Mouse (Mus musculus) liver, adult (tissue): ENCODE measurements around the gene Slc35e3.

Experiments
- GATA4 ChIP-seq: IDR thresholded peaks from 2 replicates; pipeline ENCODE4 v1.6.1; 2014; ENCODE audit warnings: mild to moderate bottlenecking, low read length; ENCODE audit not compliant: insufficient replicate concordance

The Slc35e3 gene

DNA sequence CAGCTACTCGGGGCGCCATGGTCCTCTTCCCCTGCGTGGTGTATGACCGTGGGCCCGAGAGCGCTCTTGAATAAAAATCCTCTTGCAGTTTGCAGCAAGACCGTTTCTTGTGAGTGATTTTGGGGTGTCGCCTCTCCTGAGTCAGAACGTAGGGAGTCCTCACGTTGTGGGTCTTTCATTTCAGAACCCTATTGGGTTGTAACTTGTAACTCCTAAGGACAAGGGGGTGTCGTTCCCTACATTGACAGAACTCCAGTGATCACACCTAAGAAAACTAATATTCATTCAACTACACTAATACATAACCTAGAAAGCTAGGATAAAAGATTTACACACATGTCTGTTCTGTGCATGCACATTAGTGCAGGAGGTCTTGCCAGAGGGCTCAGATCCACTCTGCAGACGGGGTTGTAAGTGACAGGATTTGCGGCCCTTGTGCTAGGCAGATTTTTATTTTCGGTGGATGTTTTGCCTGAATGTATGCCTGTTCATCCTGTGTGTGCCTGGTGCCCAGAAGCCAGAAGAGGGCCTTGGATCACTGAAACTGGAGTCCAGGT lies 3.7 kb upstream of the Slc35e3 start:
- TF ChIP-seq GATA4 = no peak

DNA sequence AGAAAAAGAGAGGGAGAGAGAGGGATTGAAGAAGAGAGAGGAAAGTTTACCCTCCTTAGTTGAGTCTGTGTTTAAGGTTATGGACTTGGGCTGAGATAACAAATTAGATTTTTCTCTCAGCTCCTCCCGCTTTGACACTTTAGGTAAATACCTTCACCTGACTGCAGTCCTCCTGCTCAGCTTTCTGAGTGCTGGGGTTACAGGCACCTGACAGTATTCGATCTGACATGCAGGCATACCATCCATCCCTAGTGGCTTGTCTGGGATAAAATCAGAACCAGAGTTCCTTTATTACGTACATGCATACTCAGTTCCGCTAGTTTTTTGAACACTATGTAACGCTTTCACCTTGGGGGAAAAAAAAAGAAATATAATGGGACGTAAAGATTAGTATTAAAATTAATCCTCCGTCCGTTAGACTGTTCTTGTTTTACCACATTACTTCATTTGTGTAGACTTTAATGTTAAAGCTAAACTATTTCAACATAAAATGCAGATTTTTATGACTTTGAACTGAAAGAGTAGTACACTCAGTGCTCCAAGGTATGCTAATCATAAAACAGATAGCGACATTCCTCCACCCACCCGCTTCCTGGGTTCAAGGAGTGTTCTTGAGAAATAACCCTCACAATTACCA lies 3.0 kb upstream of the Slc35e3 start:
- TF ChIP-seq GATA4 = no peak

- TF ChIP-seq GATA4 = no peak
These were observed 2.3 kb upstream of the Slc35e3 start for GRCm38 (mm10) chr10:117748276-117749049.

DNA sequence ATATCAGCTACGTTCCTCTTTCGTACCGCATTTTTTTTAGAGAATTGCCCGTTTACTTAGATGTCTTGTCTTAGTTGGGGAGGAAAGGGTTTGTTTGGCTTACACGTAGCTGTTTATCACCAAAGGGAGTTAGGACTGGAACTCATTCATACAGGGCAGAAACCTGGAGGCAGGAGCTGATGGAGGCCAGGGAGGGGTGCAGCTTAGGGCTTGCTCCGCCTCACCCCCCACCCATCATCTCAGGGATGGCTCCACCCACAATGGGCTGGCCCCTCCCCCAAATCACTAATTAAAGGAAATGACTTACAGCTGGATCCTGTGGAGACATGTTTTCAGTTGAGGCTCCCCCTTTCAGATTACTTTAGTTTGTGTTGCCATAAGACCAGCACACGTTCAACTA lies 1.5 kb upstream of the Slc35e3 start:
- no peak for TF ChIP-seq GATA4

DNA sequence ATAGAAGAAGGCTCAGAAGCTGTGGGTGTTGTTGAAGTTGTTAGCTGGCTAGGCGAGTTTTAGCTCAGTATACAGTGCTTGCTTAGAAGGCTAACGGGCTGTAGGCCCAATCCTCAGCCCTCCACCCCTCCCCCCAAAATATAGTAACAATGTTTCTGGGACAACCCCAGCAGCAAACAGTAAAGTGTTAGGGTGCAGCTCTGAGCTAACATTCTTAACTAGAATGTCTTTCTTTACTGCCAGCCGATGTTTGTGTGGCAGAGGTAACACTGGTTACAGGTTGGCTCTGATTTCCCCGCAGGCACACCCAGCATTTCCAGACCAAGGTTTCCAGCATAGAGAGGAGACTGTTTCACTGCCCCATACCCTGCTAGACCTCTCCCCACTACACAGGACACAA lies 2.2 kb downstream of the Slc35e3 start:
- no peak for TF ChIP-seq GATA4

DNA sequence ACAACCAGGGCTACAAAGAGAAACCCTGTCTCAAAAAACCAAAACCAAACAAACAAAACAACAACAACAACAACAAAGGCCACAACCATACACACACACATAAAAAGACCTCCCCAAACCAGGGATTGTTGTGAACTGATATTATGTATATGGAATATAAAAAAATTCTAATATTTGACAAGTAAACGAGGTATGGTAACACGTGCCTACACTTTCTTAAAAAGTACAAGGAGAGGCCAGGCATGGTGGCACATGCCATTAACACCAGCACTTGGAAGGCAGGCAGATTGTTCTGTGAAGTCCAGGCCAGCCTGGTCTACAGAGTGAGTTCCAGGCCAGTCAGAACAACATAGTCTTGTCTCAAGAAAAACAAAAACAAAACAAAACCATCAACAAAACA lies 3.0 kb downstream of the Slc35e3 start:
- no peak for TF ChIP-seq GATA4

- no peak for TF ChIP-seq GATA4
These were observed 3.5 kb downstream of the Slc35e3 start for GRCm38 (mm10) chr10:117742618-117743017.

GRCm38 (mm10) chr10:117741698-117742475 lies 4.3 kb downstream of the Slc35e3 start:
- TF ChIP-seq GATA4 = no peak

- no peak for TF ChIP-seq GATA4
These were observed 5.2 kb downstream of the Slc35e3 start for GRCm38 (mm10) chr10:117740921-117741320.

- no peak for TF ChIP-seq GATA4
These were observed 6.0 kb downstream of the Slc35e3 start for GRCm38 (mm10) chr10:117740171-117740570.

GRCm38 (mm10) chr10:117739648-117739948 lies 6.6 kb downstream of the Slc35e3 start:
- no peak for TF ChIP-seq GATA4

DNA sequence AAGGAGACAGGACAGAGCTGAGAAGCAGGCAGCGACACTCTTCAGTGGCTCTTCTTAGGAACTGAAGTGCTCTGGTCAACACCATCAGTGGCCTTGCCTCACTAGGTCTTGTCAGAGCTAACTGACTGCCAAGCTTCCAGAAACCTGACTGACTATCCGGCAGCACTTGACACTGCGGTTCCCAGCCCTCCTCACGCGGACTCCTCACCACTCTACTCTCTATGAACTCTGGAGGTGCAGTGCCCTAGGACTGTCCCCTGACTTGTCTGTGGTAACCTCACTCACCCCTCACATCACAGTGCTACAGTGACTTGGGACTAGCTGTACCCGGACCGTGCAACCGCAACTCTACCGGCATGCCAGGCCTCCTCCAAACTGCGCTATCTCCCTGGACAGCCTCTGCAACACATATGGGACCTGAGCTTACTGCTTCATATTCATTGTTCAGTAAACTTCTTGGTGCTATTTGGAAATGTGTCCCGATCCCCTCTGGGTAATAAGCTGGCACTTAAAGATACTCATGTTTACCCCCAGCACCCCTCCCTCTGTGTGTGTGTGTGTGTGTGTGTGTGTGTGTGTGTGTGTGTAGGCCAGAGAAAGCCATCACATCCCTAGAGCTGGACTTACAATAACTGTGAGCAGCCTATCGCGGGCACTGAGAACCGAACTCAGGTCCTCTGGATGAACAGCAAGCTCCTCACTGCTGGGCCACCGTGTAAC lies 7.1 kb downstream of the Slc35e3 start:
- TF ChIP-seq GATA4 = no peak

GRCm38 (mm10) chr10:117738140-117738921 lies 7.8 kb downstream of the Slc35e3 start:
- no peak for TF ChIP-seq GATA4

DNA sequence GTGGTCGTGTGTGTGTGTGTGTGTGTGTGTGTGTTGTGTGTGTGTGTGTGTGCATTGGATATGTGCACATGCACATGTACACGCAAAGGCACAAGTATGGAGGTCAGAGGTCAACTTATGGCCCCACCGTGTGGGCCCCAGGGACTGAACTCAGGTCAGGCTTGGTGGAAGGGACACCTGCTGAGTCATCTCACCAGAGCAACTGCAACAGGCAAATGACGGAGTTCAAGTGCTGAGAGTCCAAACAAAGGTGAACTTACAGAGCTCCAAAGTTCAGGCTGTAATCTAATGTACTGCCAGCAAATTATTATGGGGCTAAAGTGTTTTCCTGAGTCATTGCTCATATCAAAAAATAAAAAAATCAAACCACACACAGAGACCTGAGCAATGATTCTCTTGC lies 9.1 kb downstream of the Slc35e3 start:
- no peak for TF ChIP-seq GATA4

DNA sequence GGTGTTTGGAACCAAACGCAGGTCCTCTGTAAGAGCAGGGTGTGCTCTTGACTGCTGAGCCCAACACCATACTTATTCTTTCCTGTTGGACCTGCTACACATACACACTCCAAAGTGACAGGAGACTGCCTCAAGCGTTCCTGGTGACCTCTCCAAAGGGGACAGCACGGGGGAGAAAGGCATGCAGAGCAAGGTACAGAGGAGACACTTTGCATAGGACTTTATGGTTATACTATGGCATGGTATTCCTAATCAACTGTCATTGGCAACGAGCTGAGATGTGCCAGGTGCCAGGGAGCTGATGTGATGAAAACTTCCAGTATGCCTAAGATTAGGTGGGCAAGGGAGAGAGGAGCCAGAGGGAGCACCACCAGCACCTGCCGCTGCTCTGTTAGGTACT lies 9.6 kb downstream of the Slc35e3 start:
- no peak for TF ChIP-seq GATA4

DNA sequence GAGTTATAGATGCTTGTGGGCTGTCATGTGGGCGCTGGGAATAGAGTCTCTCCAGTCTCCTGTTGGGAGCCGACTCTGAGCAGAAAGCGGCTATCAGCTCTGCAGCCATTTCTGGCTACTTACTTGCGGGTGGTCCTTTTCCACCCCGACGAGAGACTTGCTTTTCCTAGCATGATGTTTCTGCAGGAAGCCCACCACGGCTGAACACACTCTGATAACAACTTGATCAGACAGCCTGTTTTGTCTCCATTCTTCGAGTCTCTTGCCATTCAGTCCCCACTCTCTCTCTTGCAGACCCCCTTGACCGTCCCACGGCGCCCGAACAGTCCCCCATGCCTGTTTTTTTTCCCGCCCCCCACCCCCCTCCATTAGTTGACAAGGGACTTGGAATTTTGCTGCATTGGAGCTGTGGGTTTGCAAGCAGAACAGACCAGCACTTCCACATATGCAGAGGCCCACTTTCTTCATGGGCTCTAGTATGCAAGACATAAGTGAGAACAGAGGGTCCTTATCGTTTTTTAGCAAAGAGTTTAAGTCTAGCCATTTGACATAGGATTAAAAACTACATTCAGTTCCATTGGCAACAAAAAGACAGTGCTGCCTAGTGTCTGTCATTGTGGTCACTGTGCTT lies 13.1 kb downstream of the Slc35e3 start:
- TF ChIP-seq GATA4 = no peak
